Mouse (Mus musculus): ENCODE measurements around the gene Chka.

Chka gene

DNA sequence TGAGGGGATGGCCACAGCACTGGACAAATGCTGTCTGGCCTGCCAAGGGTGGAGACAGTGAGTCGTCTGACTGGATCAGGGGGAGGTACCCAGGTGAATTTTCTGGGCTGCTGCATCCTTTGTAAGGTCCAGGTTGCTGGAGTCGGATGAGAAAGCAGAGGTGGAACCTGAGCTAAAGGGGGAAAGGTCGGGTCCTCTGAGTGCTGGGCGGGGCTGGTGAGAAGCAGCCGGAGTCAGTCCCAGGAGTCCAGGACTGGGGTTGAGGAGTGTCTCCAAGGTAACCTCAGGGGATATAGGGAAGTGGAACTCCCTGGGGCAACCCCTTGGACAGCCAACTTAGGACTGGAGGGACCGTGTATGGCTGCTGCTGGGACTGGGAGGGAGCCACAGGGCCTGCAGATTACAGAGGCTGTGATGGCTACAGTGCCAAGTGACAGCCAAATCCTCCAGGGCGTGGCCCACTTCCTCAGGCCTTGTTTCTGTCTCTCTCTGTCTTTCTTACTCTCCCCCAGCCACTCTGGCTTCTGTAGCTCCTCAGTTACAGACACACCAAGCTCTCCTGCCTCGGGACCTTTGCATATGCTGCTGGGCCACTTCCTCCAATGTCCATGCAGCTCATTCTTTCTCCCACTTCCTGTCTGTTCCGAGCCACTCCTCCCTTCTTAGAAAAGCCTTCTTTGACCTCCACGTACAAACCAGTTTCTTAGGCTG, 71.2 kb downstream of the Chka start:
- DNase-seq = no peak

DNA sequence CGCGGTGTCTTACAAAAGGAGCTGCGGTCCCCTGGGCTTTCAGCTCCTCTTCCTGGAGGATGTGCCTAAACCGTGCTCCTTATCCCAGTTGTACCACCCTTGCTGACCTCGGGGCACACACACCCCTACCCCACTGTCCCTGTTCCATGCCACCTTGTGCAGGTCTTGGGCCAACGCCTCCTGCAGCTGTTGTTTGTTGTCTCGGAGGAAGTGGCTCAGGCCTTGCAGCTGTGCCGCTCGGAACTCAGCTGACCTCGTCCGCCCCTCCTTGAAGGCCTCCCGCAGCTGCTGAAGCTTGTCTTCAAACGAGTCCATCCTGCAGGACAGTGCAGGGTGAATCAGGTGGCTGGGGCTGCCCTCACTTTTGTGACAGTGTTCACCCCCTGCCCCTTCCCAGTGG, 72.0 kb downstream of the Chka start:
- peak; percentile 38 for DNase-seq

DNA sequence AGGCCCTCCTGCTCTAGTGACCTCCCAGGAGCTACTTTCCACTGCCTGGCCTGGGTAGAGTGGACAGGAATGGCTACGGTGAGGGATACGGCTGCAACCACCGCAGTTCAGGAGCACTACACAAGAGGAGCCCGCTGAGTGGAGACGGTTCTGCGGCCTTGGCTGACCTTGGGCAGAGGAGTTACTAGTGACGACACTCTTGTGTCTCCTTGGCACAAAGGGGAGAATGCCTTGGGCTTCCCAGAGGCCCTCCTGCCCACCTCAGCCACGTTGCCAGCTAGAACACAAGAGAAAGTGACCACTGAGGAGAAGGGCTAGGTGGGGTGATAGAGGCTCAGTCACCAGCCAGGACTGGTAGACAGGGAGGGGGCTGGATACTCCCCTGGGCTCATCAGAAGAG, 72.6 kb downstream of the Chka start:
- DNase-seq = no peak

DNA sequence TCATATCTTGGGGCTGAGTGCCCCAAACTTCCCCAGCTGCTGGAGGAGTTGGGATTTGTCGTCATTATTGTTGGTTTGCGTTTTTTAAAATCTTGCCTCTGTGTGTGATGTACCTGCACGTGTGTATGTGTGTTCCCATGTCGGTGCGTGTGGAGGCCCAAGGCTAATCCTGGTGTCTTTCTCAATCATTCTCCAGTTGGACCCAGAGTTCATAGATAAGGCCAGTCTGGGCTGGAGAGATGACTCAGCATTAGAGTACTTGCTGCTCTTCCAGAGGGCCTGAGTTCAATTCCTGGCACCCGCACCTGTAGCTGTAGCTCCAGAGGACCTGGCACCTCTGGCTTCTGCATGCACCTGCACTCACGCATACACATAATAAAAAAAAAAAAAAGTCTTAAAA, 73.3 kb downstream of the Chka start:
- DNase-seq = no peak

DNA sequence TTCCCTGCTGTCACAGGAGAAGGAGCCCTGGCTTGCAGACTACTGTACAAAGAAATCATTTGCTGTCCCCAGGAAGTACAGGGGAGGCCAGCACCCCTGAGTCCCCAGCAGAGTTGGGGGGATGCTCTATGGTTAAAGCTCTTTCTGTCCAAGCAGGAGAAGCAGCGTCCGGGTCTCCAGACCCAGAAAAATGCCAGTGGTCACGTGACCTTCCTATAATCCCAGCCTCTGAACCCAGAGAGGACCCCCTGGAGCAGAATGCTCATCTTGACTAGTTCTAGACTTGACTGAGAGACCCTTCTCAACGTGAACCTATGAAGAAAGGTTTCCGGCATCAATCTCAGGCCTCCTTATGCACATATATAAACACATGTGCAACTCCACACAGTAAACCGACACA, 74.3 kb downstream of the Chka start:
- DNase-seq = no peak

DNA sequence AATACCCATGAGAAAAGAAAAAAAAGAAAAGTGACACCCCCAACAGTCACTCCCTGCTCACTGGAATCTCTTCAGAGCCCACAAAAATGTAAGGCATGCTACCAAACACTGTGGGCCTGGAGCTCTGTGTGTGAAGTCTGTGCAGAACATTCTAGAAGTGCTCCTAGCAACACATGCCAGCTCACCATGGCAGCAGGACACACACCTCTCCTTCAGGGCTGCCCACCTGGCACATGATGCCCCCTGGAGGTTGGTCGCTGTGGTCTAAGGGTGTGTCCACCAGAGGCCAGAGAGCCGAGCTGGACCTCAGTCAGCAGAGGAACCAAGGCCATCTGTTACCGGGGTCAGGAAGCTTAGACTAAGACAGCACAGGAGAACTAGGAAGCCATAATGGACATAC, 74.7 kb downstream of the Chka start:
- no peak for DNase-seq

DNA sequence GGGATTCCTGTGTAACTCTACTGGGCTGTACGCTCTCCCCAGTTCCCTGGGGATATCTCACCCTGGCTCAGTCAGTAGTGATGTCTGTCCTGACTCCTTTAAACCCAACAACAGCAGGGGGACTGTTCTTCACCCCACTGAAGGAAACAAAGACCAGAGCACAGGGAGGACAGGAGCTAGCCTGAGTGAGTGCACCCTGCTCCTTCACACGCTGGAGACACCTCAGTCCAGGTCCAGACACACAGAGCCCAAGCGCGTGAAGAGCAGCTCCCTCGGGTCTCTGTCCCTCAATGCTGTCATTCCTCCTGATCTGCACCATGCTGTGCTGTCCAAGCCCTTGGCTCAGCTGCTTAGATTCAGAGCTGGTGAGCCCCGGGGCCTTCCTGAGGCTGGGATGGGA, 75.1 kb downstream of the Chka start:
- no peak for DNase-seq

DNA sequence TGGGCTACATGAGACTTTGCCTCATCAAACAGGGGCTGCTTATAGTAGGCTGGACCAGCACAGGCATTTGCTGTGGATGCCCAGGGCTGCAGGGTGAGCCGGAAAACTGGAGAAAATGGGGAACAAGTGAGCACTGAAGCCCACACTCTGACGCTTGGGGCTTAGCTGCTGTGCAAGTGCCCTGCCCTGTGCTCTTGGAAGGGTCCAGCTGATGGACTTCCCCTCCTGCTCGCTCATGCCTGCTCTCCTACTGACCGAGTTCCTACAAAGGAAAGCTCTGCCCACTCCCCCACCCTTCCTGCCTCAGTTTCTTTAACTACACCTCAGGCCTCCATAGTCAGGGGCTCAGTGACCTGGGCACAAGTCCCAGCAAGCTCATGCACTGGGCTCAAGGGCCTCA, 76.4 kb downstream of the Chka start:
- DNase-seq = no peak

DNA sequence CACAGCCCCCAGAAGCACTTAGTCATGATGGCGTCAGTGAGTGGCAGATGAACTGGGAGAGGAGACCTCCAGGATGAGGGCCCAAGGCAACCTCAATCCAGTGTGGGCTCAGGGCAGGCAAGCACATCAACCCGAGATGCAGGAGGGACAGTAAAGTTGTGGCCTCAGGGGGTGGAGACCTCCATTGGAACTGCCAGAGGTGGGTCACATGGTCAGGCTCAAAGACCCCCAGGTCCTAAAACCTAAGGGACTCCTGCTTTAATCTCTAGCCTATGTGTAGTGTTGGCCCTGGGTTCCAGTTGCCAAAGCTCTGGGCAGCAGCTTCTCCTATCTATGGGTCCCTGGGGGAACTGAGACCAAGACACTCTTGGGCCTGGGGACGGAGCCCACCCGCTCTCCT, 77.2 kb downstream of the Chka start:
- DNase-seq = no peak

DNA sequence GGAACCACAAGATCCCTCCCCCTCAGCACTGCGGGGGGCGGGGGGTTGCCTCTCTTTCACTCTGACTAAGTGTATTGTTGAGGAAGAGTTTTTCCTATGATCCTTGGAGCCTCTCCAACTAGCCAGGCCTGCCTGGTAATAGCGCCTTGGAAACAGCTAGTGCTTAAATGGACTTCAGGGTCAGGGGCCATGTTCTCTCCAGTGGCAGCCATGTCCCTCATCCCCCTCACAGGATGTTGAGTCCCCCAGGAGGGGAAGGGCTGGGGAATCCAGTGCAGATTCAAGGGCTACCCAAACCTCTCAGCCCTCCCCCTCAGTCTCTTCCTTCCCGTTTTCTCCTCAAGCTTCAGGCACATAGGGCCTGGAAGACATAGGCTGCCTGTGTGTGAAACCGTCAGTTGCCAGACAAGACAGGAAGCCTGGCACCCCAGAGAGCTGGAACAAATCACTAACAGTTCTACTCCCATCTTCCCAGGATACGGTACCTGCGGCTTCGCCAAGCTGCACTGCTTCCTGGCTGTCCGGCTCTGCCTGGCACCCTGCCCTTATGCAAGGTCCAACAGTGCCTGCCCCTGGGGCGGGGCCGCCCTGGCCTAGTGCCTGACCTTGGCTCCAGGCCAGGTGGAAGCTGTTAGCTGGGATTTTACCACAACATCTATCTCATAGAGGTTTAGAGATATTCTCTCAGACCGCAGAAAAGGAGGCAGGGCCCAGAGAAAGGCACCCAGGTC, 77.8 kb downstream of the Chka start, which contains the start of gene Aldh3b1:
Gene Aldh3b1, minus strand, starts transcription at position 598 of the 731 bp plus-strand sequence.
- no peak for DNase-seq

DNA sequence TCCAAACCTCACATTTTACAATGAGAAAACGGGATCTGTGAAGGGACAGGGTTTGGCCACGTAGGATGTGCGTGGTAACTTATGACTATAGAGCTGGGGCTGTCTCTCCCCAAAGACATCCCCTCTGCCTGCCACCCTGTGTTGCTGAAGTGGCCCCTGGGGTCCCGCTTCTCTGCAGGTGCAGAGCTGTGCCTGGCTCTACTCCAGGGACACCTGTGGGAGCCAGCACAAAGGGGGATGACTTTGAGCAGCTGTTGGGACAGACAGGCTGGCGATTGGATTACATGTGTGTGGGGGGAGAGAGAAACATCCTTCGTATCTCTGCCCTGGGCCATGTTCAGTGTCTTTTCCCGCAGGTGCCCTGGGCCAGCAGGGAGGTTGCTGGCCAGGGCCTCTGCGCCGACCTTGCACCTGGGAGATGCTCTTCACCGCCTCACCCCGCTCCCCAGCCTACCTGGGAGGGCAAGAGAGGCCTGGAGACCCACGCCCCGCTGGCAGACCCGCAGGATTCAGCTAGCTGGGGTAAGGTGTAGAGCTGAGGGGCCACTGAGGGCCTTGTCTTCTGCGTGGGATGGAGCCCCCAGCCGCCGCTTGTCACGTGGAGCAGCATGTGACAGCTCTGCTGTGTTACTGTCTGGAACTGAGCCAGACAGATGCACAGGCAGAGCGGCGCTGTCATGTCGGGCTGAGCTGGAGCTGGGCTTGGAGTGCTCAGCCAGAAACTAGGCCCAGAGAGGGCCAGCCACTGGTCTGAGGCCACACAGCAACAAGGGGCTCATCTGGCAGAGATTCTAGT, 78.9 kb downstream of the Chka start:
- DNase-seq = peak; percentile 61

DNA sequence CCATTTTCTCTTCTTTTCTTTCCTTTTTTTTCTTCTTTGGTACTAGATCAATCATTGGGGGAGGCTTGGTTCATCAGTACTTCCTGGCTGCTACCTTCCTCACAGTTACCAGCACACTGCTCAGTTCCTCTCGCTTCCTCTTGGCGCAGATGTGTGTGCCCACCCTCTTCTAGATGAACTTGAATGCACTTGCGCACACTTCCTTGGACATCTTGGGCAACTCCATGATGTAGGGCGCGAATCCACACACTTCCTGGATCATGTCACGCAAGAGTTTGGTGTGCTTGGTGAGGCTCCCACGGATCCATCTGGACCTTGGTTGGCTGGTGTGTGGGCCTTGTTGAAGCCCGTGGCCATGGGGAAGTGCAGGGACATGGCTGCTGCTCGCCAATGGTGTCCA, 80.1 kb downstream of the Chka start:
- no peak for DNase-seq

DNA sequence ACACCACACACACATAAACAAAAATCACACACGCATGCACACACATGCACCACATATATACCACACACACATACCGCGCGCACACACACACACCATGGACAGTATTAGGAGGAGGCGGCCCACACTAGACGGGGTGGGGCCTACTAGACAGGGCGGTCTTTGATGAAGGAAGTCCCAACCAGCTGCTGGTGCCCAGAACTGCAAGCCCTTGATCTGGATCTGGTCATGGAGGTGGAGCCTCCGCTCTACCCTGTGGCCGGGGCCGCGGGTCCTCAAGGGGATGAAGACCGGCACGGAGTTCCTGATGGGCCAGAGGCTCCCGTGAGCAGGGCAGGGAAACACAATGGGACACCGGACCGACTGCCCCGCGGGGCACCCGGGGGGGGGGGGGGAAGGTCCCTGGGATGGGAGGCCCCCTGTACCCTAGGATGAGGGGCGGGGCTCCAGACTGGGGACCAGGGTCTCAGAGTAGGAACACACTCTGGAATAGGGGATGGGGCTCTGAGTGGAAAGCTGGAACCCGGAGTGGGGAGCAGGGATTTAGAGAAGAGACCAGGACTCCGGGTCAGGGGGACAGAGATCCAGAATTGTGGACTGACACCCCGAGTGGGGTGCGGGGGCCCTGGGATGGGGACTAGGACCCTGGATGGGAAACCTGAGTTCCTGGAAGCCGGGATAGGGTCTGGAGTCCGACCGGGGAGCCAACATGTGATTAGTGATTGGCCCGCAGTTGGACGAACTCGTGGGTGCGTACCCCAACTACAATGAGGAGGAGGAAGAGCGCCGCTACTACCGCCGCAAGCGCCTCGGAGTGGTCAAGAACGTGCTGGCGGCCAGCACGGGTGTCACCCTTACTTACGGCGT, 83.7 kb downstream of the Chka start, which contains the start of gene Unc93b1:
Gene Unc93b1, plus strand, starts transcription at position 155 of the 864 bp plus-strand sequence.
- peak; percentile 26 for DNase-seq

DNA sequence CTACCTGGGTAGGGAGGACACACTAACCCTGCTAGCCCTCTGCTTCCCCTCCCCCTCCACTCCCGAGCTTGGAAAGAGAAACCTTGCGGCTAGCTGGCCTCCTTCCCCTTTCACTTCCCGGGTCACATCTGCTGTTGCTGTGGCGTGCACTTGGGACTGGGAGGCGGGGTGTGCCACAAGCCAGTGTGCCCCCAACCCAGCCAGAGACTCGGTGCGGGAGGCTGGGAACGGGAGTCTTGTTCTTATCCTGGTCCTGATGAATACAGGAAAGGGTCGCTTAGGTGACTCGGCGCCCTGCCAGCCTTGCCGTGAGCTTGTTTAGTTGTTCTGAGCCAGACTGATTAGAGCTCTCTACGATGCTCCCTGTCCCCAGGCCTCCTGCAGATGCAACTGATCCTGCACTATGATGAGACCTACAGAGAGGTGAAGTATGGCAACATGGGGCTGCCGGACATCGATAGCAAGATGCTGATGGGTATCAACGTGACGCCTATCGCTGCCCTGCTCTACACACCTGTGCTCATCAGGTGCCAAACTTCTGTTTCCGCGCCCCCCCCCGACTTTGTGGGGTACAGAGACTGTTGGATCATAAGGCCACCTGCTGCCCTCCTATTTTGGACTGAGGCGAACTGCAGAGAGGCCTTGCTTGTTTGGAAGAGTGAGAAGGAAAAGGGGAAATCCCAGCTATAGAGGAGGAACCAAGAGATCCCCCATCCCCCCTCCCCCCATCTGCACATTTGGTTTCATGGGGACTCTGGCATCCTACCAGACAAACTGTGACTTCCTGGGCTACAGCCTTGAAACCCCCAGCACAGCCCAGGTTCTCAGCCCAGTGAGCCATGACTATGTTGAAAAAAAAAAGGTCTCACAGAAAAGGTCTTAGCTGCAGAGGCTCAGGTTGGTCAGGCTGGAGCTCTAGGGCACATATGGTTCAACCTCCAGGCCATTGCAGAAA, 84.6 kb downstream of the Chka start:
- DNase-seq = peak; percentile 64

DNA sequence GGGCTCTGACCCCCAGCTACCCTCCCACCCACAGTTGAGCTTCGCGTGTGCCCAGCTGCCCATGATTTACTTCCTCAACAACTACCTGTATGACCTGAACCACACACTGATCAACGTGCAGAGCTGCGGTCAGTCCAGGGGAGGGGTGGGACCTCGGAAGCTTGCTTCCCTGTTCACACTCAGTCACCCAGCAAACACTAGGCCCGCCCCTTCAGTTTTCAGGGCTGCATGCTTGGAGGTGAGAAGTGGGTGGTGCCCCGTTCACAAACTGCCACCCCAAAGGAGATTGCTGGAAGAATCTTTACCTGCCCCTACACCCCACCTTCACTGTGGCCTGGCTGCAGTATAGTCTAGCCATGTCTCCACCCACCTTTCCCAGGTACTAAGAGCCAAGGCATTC, 90.7 kb downstream of the Chka start:
- DNase-seq = no peak

DNA sequence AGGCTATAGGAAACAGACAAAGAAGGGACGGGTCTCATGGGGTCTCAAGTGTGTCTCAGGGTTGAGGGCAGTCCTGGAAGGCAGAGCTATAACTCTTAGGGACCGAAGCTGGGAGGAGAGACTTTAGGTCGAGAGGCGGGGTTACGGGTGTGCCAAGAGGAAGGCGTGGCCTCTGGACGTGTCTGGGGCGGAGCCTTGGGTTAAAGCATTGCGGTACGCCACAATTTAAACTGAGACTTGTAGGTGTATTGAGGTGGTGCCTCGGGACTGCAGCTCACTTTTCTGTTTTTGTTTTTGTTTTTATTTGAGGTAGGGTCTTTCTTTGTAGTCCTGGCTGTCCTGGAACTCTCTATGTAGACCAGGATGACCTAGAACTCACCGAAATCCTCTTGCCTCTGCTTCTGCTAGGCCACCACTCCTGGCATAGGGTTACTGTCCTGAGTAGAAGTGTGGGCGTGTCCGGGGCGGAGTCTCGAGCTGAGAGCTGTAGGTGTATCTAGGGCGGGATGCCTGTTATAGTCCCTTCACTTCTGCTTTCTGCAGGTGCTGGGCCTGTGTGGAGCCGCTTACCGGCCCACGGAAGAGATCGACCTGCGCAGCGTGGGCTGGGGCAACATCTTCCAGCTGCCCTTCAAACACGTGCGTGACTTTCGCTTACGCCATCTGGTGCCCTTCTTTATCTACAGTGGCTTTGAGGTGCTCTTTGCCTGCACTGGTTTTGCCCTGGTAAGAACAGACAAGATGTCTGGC, 91.6 kb downstream of the Chka start:
- DNase-seq = peak; percentile 64

Data from thymus, postnatal 25 days (tissue).